Mouse (Mus musculus) cerebellum, adult 2 months (tissue): ENCODE results near the gene Pex14.

Source experiments
- CTCF ChIP-seq: fragments of 200-500 bp; IDR thresholded peaks from 2 replicates; pipeline ENCODE4 v1.5.1; 2011; ENCODE audit warnings: low read depth, mild to moderate bottlenecking, control low read depth, low read length, moderate library complexity, borderline replicate concordance; ENCODE audit not compliant: insufficient read depth
- POLR2A ChIP-seq: fragments of 200-500 bp; IDR thresholded peaks from 2 replicates; pipeline ENCODE4 v1.6.1; 2011; ENCODE audit warnings: low read length, control low read depth, borderline replicate concordance; ENCODE audit not compliant: insufficient read depth

DNA sequence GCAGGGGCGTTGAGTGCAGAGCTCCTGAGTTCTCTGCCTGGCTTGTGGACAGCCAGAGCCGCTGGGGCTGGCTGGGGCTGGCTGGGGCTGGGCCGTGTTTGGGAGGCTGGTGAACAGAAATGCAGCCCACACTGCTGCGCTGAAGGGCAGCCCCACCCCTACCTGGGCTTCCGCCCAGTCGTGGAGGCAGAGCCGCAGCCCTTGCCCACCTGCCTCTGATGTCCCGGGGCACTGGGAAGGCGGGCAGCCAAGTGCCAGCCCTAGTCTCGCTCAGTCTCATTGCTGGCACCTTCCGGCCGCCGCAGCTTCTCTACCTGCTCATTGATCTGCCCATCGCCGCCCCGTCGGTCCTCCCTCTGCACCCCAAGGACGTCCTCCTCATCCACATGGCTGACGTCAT, 138.6 kb downstream of the Pex14 start:
- no peak for TF ChIP-seq CTCF
- no peak for TF ChIP-seq POLR2A
